Mouse (Mus musculus) B cell, adult 67 days (primary cell): Measurements from ENCODE around the gene Abcb8. TPM values are rescaled to one million over a fixed set of nuclear protein-coding genes. Genes with fewer than 3 reads are reported as not detected.

Source experiments
- total RNA-seq, 2 experiments: library from RNA; stranded (reverse); gene quantifications; 4 replicates each; pipeline ENCODE4 v1.2.4; 2023

Gene Abcb8
- total RNA-seq, result 10 to 100 TPM; 23.0 to 33.8 TPM

GRCm38 (mm10) chr5:24393392-24393997, at the start of gene Abcb8:
TSS of gene Abcb8 (plus strand) at chr5:24393663.

GRCm38 (mm10) chr5:24351278-24351677, 42.2 kb upstream of the Abcb8 start, which contains the start of gene Kcnh2:
TSS of gene Kcnh2 (minus strand) at chr5:24351604.

DNA sequence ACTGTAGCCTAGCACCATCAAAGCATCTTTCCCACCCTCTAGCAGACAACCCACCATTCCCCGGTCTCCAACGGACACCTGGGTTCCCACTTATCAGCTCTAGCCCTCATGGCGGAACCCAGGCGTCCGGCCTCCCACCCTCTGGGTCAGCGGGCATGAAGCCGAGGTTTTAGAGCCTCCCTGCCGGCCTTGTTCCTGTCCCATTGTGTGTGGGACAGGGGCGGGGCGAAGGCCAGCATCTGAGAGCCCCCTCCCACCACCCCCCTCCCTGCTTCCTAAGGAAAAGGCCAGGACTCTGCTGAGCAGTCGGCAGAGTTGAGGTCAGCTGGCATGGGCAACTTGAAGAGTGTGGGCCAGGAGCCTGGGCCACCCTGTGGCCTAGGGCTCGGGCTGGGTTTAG, 29.0 kb upstream of the Abcb8 start, which contains the start of gene Nos3:
TSS of gene Nos3 (plus strand) at position 303 of the 400 bp plus-strand sequence.

DNA sequence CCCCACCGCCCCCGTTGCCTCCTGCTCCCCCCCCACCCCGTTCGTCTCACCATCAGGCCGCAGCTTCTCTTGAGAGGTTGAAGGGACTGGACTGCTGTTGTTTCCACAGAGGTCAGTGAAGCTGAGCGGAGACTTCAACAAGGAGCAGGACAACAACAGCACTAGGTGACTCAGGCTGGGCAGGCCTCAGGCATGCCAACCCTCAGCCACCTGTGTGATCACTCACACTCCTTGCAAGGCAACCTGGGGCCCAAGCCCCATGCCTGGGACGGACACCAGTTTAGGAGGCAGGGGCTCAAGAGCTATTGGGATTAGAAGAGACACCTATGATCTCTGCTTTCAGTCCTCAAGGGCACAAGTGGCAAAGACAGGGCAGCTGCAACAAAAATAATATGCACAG, 1.6 kb upstream of the Abcb8 start, which contains the start of gene Atg9b:
TSS of gene Atg9b (minus strand) at position 280 of the 400 bp plus-strand sequence.

DNA sequence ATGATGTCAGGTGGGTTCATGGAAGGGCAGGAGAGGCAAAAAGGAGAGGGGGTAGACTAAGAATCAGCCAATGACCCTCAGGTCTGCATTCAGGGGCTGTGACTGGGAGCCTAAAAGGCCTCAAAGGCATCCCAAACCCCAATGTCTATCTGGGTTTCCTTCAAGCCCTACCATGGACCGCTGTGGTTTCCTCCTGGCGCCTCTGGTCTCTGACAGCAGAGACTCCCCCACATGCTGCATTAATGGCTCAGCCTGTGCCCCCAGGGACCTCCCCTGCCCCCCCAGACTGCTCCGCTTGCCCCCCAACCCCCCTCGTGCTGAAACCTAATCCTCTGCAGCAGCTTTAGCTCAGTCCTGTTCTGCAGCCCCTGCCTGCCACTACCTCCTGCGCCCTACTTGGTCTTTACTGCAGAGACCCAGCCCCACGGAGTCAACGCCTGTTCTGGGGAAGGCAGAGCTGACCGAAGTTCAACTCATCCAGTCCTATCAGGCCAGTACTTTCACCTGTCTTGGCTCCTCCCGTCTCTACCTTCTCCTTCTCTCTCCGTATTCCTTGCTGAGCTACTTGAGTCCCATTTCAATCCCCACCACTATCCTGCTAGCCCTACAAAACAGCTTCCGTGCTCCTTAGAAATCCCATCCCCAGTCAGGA, 19.7 kb downstream of the Abcb8 start, which contains the start of gene Asic3:
TSS of gene Asic3 (plus strand) at position 351 of the 652 bp plus-strand sequence.

DNA sequence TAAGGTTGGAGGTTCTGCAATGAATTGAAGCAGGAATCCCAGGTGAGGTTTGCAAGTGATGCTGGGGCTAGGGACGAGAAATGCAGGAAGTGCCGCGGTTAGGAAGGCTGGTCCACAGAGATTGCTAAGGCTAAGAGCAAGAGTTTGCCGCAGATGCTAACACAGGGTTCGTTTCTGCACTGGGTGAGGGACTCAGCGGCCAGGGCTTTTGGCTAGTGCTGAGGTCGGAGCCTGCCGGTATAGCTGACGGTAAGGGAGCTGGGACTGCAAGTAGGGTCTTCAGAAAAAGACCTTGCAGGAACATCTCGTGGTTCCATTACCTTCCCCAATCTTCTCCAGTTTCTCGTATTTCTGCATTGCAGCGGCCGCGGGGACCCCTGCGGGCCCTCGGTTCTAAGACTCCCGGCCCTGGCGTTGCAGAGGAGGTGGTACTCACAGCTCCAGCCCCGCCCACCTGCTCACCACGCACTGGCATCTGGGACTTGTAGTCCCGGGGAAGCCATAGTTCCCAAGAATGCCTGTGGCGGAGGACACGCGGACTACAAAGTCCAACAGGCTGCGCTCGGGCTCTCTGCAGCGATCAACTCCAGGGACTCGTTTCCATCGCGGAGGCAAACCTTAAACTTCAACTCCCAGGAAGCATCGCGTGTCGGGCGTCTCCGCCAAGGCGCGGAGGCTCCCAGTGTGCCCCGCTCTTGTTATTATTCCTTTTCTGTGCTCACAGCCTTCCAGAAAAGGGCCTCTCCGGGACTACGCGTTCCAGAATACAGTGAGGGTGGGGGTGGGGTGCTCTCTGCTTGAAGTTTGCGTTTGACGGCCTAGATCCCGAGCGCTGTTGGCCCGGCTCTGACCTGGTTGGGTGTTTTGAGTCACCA, 29.9 kb downstream of the Abcb8 start, which contains the start of the genes Cdk5 and Slc4a2:
TSS of gene Cdk5 (minus strand) at position 402 of the 875 bp plus-strand sequence.
TSS of gene Slc4a2 (plus strand) at position 709 of the 875 bp plus-strand sequence.

DNA sequence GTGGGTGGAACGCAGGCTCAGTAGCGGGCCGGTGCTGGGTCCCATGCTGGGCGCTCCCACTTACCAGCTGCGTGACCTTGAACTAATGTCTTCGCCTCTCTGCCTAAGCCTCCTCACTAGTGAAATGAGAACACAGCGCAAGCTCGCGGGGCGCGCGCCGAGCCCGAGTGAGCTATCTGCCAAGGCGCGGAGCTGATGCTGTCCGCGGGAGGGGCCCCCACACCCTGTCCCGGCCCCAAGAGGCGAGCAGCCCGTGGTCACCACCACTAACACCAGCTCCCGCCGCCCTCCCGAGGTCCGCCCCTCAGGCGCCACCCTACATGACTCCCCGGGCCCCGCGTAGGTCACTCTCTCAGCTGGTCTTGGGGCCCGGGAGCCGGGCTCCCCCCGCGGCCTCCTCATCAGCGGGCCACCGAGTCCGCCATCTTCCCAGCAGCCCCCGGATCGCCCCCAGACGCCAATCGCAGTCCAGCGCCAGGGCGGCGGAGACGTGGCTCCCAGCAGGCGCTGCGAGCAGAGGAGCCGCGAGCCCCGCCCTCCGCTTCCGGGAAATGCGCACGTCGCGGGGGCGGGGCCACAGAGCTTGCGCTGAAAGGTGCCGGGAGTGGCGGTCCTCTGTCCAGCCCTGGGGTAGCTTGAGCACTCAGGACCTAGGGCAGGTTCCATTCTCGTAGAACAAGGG, 51.4 kb downstream of the Abcb8 start, which contains the start of gene Fastk:
TSS of gene Fastk (minus strand) at position 542 of the 682 bp plus-strand sequence.

GRCm38 (mm10) chr5:24447624-24448298, 54.3 kb downstream of the Abcb8 start, which contains the start of gene Tmub1:
TSS of gene Tmub1 (minus strand) at chr5:24447854.

DNA sequence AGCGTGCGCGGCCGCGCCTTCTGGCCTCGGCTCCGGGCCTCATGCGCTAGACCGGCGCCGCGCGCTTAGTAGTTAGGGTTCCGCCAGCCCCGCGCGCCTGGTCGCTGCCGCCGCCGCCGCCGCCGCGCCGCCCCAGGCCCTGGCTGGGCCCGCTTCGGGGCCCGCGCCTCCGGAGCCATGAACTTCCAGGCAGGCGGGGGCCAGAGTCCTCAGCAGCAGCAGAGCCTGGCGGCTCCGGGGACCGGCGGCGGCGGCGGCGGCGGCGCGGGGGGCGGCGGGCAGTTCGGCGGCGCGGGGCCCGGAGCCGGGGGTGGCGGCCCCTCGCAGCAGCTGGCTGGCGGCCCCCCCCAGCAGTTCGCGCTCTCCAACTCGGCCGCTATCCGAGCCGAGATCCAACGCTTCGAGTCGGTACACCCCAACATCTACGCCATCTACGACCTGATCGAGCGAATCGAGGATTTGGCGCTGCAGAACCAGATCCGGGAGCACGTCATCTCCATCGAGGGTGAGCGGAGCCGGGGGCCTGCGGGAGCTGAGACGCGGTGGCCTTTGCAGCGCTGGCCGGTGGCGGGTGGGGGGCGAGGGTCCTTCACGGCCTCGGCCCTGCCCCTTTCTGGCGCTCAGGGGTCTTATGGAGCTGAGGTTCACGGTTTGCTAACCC, 58.7 kb downstream of the Abcb8 start, which contains the start of gene Agap3:
TSS of gene Agap3 (plus strand) at position 148 of the 661 bp plus-strand sequence.

Other genes starting within 250 kb of the Abcb8 start
- gene Nupl2, start 228.7 kb upstream of the Abcb8 start, total RNA-seq, result 10 to 100 TPM; 14.6 to 15.2 TPM
- not detected for gene Kcnh2, start 42.1 kb upstream of the Abcb8 start, total RNA-seq
- under 1 TPM in 1 of 2 experiments, not detected in 1; 0.17 TPM for gene Nos3, start 28.9 kb upstream of the Abcb8 start, total RNA-seq
- not detected for gene Atg9b, start 1.5 kb upstream of the Abcb8 start, total RNA-seq
- under 1 TPM; 0.59 to 0.84 TPM for gene Asic3, start 19.7 kb downstream of the Abcb8 start, total RNA-seq
- gene Cdk5, start 29.9 kb downstream of the Abcb8 start, total RNA-seq, result 10 to 100 TPM; 33.0 to 36.2 TPM
- gene Slc4a2, start 30.2 kb downstream of the Abcb8 start, total RNA-seq, result 10 to 100 TPM; 70.9 to 75.1 TPM
- 100 to 1,000 TPM in 1 of 2 experiments, 10 to 100 TPM in 1; 93.3 to 105 TPM for gene Fastk, start 51.6 kb downstream of the Abcb8 start, total RNA-seq
- gene Tmub1, start 54.2 kb downstream of the Abcb8 start, total RNA-seq, result 10 to 100 TPM; 23.3 to 34.4 TPM
- gene Agap3, start 58.5 kb downstream of the Abcb8 start, total RNA-seq, result 10 to 100 TPM; 49.4 to 52.4 TPM
- gene Gbx1, start 133.5 kb downstream of the Abcb8 start, total RNA-seq, result not detected
- not detected for gene Asb10, start 147.3 kb downstream of the Abcb8 start, total RNA-seq
- gene 4931409K22Rik, start 163.1 kb downstream of the Abcb8 start, total RNA-seq, result not detected
- gene Abcf2, start 183.8 kb downstream of the Abcb8 start, total RNA-seq, result 10 to 100 TPM; 41.9 to 44.9 TPM
- gene Chpf2, start 193.1 kb downstream of the Abcb8 start, total RNA-seq, result 10 to 100 TPM; 38.5 to 41.1 TPM
- gene Smarcd3, start 230.7 kb downstream of the Abcb8 start, total RNA-seq, result under 1 TPM in 1 of 2 experiments, not detected in 1; 0.70 TPM